Mouse (Mus musculus) olfactory bulb, adult 2 months (tissue): Measurements from ENCODE around the gene Tmem59.

Experiments used
- CTCF ChIP-seq: fragments of 200-500 bp; IDR thresholded peaks from 2 replicates; pipeline ENCODE4 v1.5.1; 2012; ENCODE audit warnings: low read depth, mild to moderate bottlenecking, low read length, moderate library complexity; ENCODE audit not compliant: insufficient read depth
- POLR2A ChIP-seq: fragments of 200-500 bp; IDR thresholded peaks from 2 replicates; pipeline ENCODE4 v1.6.1; 2012; ENCODE audit warnings: mild to moderate bottlenecking, low read depth, low read length, moderate library complexity; ENCODE audit not compliant: insufficient read depth

- TF ChIP-seq CTCF (no peak), POLR2A (no peak)
These were observed 45.3 kb downstream of the Tmem59 start for GRCm38 (mm10) chr4:107223225-107224204.
